ENCODE assay signal across 10 mouse cellular contexts in the genomic region with DNA sequence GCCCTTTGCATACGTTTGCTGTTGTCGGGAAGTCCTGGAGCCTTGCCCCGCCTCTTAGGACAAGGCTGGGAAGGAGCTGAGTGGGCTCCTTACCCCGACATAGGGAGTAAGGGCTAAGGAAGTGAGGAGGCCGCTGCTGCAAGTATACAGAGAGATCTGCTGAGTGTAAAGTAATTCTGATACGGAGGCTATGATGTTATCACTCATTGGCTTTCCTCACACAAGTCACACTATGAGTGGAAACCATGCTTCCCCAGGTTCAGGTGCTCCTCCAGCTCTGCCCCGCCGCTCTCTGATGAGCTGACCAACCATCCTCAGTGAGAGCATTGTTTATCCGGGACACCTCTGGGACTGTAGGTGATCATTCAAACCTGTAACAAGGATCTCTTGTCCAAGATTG. TPM values are rescaled to one million over a fixed set of nuclear protein-coding genes. Genes with fewer than 3 reads are reported as not detected.
DNase-seq lines count a peak whose midpoint lies in the region; ATAC-seq and TF ChIP-seq lines count a peak whose summit lies in the region.
"Had no signal": no experiment of that assay in that cellular context is flagged by ENCODE, and none has a peak within 500 bp of the region (broad histone marks: within the 10 kb centered on the region; RNA-seq: fewer than 3 reads in every experiment).

No protein-coding gene starts in this region.

- peak overlapping the region; percentile 39; the same call in 1 of the 2 replicates for H3K9ac ChIP-seq in liver, embryonic 12.5 days

- no peaks in the 10 kb centered on the region for H3K27me3 ChIP-seq in liver, embryonic 12.5 days (replicated peaks)

- peak overlapping the region; percentile 48 for H3K4me2 ChIP-seq in liver, embryonic 12.5 days

- 47% methylated on average over 9 of the region's 9 CpGs for WGBS in liver, embryonic 12.5 days (ENCODE audit: insufficient replicate concordance)

- no peaks in the 10 kb centered on the region for H3K9me3 ChIP-seq in liver, embryonic 12.5 days (replicated peaks)
- H3K9me3 ChIP-seq: hindbrain, embryonic 10.5 days had no signal

- intact Hi-C loops in left cerebral cortex, adult 2 months (cut with DNase I) = no loop called here
- intact Hi-C loops in left cerebral cortex, postnatal 10 days (cut with DNase I) = no loop called here
- intact Hi-C loops in left cerebral cortex, postnatal 25 days (cut with DNase I) = no loop called here

- H3K4me1 ChIP-seq in liver, embryonic 12.5 days = peaks cover 86% of the 10 kb centered on the region

- no peak for TF ChIP-seq CTCF in left cerebral cortex, adult 2 months (IDR thresholded peaks at IDR 0.05)

- H3K27ac ChIP-seq in left cerebral cortex, adult 2 months = peak overlapping the region; percentile 2; the same call in 1 of the 2 replicates
- peak overlapping the region; percentile 80 for H3K27ac ChIP-seq in liver, embryonic 12.5 days
- H3K27ac ChIP-seq: hindbrain, embryonic 10.5 days had no signal

- no peak for DNase-seq in left cerebral cortex, adult 2 months (ENCODE audit: extremely low spot score in 1 of 2, low spot score in 2 of 2)
- DNase-seq in left cerebral cortex, postnatal 10 days (ENCODE audit: extremely low spot score in 1 of 2, low spot score in 2 of 2) = no peak
- peak; percentile 40 for DNase-seq in thymus, postnatal 4 days
- DNase-seq in thymus, postnatal 25 days = no peak
- DNase-seq in right cerebral cortex, postnatal 10 days (ENCODE audit: low spot score in 2 of 2) = no peak
- no peak for DNase-seq in left cerebral cortex, postnatal 25 days (ENCODE audit: low spot score in 2 of 2)
- DNase-seq: lung, adult 2 months had no signal

- no peak for ATAC-seq in liver, embryonic 12.5 days

- no peaks in the 10 kb centered on the region for H3K36me3 ChIP-seq in liver, embryonic 12.5 days

- H3K4me3 ChIP-seq in left cerebral cortex, adult 2 months = no peak overlapping the region
- no peak overlapping the region; the same call in 1 of the 2 replicates for H3K4me3 ChIP-seq in liver, embryonic 12.5 days
- H3K4me3 ChIP-seq: hindbrain, embryonic 10.5 days; myocyte had no signal

RNA-seq across cellular contexts. Expression of gene Znrf1, which starts 30.4 kb away (rescaled TPM):
- total RNA-seq in left cerebral cortex, adult 2 months (2021) = 100 to 1,000 TPM; 166 to 171 TPM
- total RNA-seq in left cerebral cortex, postnatal 10 days (2021) = 100 to 1,000 TPM; 168 to 171 TPM
- 17.3 and 18.3 TPM in 2 replicates for polyA plus RNA-seq in liver, embryonic 12.5 days (2016; fragmentation: Nextera tagmentation; extraction: Ambion mirVana)
- total RNA-seq in left cerebral cortex, postnatal 25 days (2021) = 100 to 1,000 TPM; 166 TPM

RNA-seq across cellular contexts. Expression of gene Wdr59, which starts 44.4 kb away (rescaled TPM):
- 10 to 100 TPM; 18.9 to 20.0 TPM for total RNA-seq in left cerebral cortex, adult 2 months (2021)
- total RNA-seq in left cerebral cortex, postnatal 10 days (2021) = 10 to 100 TPM; 21.2 to 22.0 TPM
- polyA plus RNA-seq in liver, embryonic 12.5 days (2016; fragmentation: Nextera tagmentation; extraction: Ambion mirVana) = 2.8 and 3.1 TPM in 2 replicates
- total RNA-seq in left cerebral cortex, postnatal 25 days (2021) = 10 to 100 TPM; 18.4 to 18.7 TPM
